Mouse (Mus musculus) liver, embryonic 15.5 days (tissue): ENCODE results near the gene Gm44503. TPM values are rescaled to one million over a fixed set of nuclear protein-coding genes. Genes with fewer than 3 reads are reported as not detected.
A peak's percentile ranks its signal among the peaks of the same experiment; 100 is the strongest.

ENCODE experiments used
- ATAC-seq: fragments of 200-750 bp; cut with Nextera tagmentation; 2 replicates; pipeline ENCODE4 v1.8.0; 2017; ENCODE audit warnings: moderate number of reproducible peaks, mild to moderate bottlenecking, moderate library complexity; ENCODE audit not compliant: insufficient read depth
- H3K27ac ChIP-seq: fragments of 300-500 bp; sonication (generic); replicated peaks from 2 replicates; pipeline ENCODE4 v1.5.1; 2015; ENCODE audit warnings: mild to moderate bottlenecking, inconsistent platforms
- H3K27me3 ChIP-seq: fragments of 300-500 bp; sonication (generic); 2 replicates; pipeline ENCODE4 v1.6.1; 2015; ENCODE audit warnings: mild to moderate bottlenecking, inconsistent platforms
- H3K36me3 ChIP-seq: fragments of 300-500 bp; sonication (generic); replicated peaks from 2 replicates; pipeline ENCODE4 v1.6.1; 2015; ENCODE audit warnings: moderate library complexity, mild to moderate bottlenecking, inconsistent platforms
- H3K4me1 ChIP-seq: fragments of 300-500 bp; sonication (generic); replicated peaks from 2 replicates; pipeline ENCODE4 v1.6.1; 2015; ENCODE audit warnings: inconsistent platforms
- H3K4me2 ChIP-seq: fragments of 300-500 bp; sonication (generic); 2 replicates; pipeline ENCODE4 v1.6.1; 2015; ENCODE audit warnings: moderate library complexity, mild to moderate bottlenecking, inconsistent platforms
- H3K4me3 ChIP-seq: fragments of 300-500 bp; sonication (generic); replicated peaks from 2 replicates; pipeline ENCODE4 v1.5.1; 2015; ENCODE audit warnings: mild to moderate bottlenecking, inconsistent platforms
- H3K9ac ChIP-seq: fragments of 300-500 bp; sonication (generic); 2 replicates; pipeline ENCODE4 v1.6.1; 2015; ENCODE audit warnings: moderate library complexity, mild to moderate bottlenecking, inconsistent platforms
- H3K9me3 ChIP-seq: fragments of 300-500 bp; sonication (generic); replicated peaks from 2 replicates; pipeline ENCODE4 v1.6.1; 2016; ENCODE audit warnings: inconsistent platforms
- WGBS: fragments of 180-500 bp; shearing (Covaris S2); methylation state at CpG from one replicate; pipeline ENCODE4 v1.1.7; 2015; ENCODE audit warnings: mixed read lengths; ENCODE audit not compliant: insufficient replicate concordance; 5-methylcytosine and 5-hydroxymethylcytosine counted together
- polyA plus RNA-seq: library from polyadenylated mRNA; unstranded; fragments of >200 nt; fragmentation: Nextera tagmentation; extraction: Ambion mirVana; gene quantifications from 2 replicates; pipeline ENCODE4 v1.2.1, GENCODE M21; 2015

The Gm44503 gene
- polyA plus RNA-seq, 1 experiment from 2014 or later: not detected

DNA sequence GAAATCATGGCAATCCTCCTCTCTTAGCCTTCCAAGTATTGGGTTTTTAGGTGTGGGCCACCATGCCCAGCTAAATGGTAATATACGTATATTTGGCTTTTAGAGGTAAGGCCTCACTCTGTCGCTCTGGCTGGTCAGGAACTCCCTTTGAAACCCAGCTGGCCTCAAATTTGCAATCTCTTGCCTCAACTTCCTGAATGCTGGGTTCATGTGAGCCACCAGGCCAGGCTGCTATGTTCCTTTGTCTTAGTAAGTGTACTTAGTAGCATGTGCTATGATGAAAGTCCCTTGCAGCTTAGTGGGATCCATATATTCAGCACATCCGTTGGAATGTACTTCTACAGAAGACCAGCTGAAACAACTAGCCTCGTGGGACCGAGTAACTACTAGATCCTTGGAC is 16.1 kb downstream of the Gm44503 start:
- Histone ChIP-seq H3K27ac (peak overlapping the region; percentile 21; the same call in 1 of the 2 replicates), H3K4me1 (no peaks in the 10 kb centered on the region), H3K9me3 (no peaks in the 10 kb centered on the region), H3K27me3 (no peaks in the 10 kb centered on the region), H3K9ac (no peak overlapping the region), H3K36me3 (no peaks in the 10 kb centered on the region), H3K4me3 (no peak overlapping the region), H3K4me2 (no peak overlapping the region)
- WGBS: 59% methylated on average over 5 of the region's 5 CpGs
- no peak for ATAC-seq

DNA sequence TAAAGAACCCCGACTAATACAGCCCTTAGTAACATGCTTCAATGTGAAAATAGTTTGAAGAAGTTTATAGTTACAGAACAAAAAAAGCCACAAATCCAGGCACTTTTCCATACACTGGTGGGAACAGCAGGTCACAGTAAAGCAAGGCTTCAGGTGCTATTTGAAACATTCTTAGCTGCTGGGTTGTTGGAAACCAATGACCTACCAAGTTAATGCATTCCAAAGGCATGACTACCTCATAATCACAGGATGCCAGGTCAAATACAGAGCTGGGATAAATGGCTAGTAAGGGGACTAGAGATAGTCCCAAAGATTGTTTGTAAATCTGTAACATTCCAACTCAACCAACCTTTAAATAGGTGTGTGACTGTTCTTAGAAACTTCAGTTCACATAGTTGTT is 16.6 kb downstream of the Gm44503 start:
- H3K4me1 ChIP-seq: no peaks in the 10 kb centered on the region
- no peaks in the 10 kb centered on the region for H3K36me3 ChIP-seq
- H3K4me2 ChIP-seq: no peak overlapping the region
- no peaks in the 10 kb centered on the region for H3K27me3 ChIP-seq
- no peak for ATAC-seq
- no peak overlapping the region for H3K9ac ChIP-seq
- H3K9me3 ChIP-seq: no peaks in the 10 kb centered on the region
- no peak overlapping the region for H3K27ac ChIP-seq
- no peak overlapping the region for H3K4me3 ChIP-seq
- 48% methylated on average over 1 of the region's 1 CpGs for WGBS

GRCm38 (mm10) chr9:72983066-72983465 is 24.4 kb downstream of the Gm44503 start:
- H3K4me1 ChIP-seq: peaks cover 15% of the 10 kb centered on the region
- H3K9me3 ChIP-seq: no peaks in the 10 kb centered on the region
- ATAC-seq: no peak
- H3K4me3 ChIP-seq: no peak overlapping the region
- 54% methylated on average over 2 of the region's 2 CpGs for WGBS
- no peak overlapping the region for H3K27ac ChIP-seq
- H3K36me3 ChIP-seq: no peaks in the 10 kb centered on the region
- 0 out of 2 replicates have a peak, but pooled peaks cover 2% of the 10 kb centered on the region for H3K27me3 ChIP-seq
- no peak overlapping the region for H3K4me2 ChIP-seq
- H3K9ac ChIP-seq: no peak overlapping the region

DNA sequence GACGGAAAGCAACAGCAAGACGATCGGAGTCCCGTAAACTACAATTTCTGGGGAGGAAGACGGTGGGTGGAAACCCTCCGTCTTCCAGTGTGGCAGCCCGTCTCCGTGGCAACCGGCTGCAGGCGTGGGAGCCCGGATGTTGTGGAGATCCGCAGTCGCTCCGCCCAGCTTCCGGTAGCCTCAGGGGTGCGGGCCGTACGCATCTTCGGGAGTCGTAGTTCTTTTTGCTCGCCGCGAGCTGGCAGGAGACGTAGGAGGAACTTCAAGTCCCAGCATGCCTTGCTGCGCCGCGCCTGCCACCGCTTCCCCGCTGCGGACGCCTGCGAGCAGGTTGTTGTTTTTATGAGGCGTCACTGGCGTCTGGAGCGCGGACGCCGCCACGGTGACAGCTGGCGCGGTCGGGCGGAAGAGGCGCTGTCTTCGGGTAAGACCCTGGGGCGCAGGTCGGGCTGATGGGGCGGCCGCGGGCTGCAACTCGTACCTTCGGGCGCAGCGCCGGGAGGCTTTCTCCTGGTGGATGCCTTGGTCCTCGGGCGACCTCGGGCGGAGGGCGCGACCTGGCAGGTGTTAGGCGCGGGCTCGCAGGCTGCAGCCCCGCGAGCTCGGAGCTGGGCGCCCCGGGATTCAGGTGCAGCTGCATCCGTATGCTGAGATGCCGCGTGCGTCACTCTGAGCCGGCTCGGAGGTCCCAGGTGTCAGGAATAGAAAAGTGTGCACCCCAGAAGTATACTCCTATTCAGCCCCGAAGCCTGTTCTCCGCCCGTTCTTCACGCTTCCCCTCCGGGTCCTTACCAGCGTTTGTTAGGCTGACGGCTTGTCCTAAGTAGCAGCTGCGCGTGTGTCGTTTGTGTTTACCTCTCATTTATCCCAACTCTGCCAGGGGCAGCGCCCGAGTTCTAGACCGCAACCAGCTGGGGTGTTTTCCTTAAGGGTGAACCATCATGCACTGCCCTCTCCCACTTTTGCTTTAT is 26.9 kb downstream of the Gm44503 start, which contains the start of the genes Ccpg1os and Ccpg1:
Gene Ccpg1os, minus strand, starts transcription at position 133 of the 971 bp plus-strand sequence.
Gene Ccpg1, plus strand, starts transcription at position 180 of the 971 bp plus-strand sequence.
- under 1% methylated on average over 88 of the region's 88 CpGs for whole genome bisulfite sequencing
- 0 out of 2 replicates have a peak, but pooled peaks cover 2% of the 10 kb centered on the region for H3K27me3 ChIP-seq
- ATAC-seq: peak; percentile 99

GRCm38 (mm10) chr9:72987703-72988102 is 29.1 kb downstream of the Gm44503 start:
- no peak overlapping the region for H3K27ac ChIP-seq
- no peaks in the 10 kb centered on the region for H3K36me3 ChIP-seq
- H3K9ac ChIP-seq: no peak overlapping the region
- H3K4me2 ChIP-seq: no peak overlapping the region
- H3K4me1 ChIP-seq: peaks cover 27% of the 10 kb centered on the region
- no peak overlapping the region for H3K4me3 ChIP-seq
- 44% methylated on average over 3 of the region's 3 CpGs for WGBS
- ATAC-seq: no peak
- 0 out of 2 replicates have a peak, but pooled peaks cover 2% of the 10 kb centered on the region for H3K27me3 ChIP-seq
- H3K9me3 ChIP-seq: no peaks in the 10 kb centered on the region

More for the DNA sequence above, 26.9 kb downstream of the Gm44503 start, which contains the start of the genes Ccpg1os and Ccpg1:
- H3K9me3 ChIP-seq: no peaks in the 10 kb centered on the region
- peak within 1 kb of the TSS; percentile 88 for H3K27ac ChIP-seq
- H3K4me3 ChIP-seq: peak within 1 kb of the TSS; percentile 93
- H3K4me2 ChIP-seq: peak within 1 kb of the TSS; percentile 94
- no peaks in the 10 kb centered on the region for H3K36me3 ChIP-seq
- H3K9ac ChIP-seq: peak within 1 kb of the TSS; percentile 79
- peaks cover 22% of the 10 kb centered on the region for H3K4me1 ChIP-seq

DNA sequence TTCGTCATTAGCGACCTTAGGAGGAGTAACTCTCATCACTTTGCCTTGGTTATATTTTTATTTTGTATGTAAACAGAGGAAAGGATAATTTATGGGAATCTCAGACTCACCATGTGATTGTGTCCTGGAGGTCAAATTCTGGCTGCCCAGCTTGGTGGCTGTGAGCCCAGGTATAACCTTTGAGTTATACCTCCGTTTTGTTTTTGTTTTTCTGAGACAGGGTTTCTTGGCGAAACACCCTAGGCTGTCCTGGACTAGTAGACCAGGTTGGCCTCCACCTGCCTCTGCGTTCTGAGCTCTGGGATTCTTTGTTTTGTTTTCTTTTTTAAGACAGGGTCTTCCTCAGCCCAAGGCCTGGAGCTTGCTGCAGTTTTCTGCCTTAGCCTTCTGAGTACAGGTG is 30.1 kb downstream of the Gm44503 start:
- Histone ChIP-seq H3K9ac (no peak overlapping the region), H3K4me3 (no peak overlapping the region), H3K27me3 (0 out of 2 replicates have a peak, but pooled peaks cover 2% of the 10 kb centered on the region), H3K27ac (no peak overlapping the region), H3K9me3 (no peaks in the 10 kb centered on the region), H3K4me2 (no peak overlapping the region), H3K4me1 (peaks cover 27% of the 10 kb centered on the region), H3K36me3 (no peaks in the 10 kb centered on the region)
- 76% methylated on average over 5 of the region's 5 CpGs for WGBS
- no peak for ATAC-seq

GRCm38 (mm10) chr9:72991420-72991819 is 32.8 kb downstream of the Gm44503 start:
- Histone ChIP-seq H3K4me1 (peaks cover 14% of the 10 kb centered on the region), H3K9me3 (no peaks in the 10 kb centered on the region), H3K4me3 (no peak overlapping the region), H3K36me3 (no peaks in the 10 kb centered on the region), H3K9ac (no peak overlapping the region), H3K27me3 (0 out of 2 replicates have a peak, but pooled peaks cover 2% of the 10 kb centered on the region), H3K4me2 (no peak overlapping the region), H3K27ac (no peak overlapping the region)
- no peak for ATAC-seq
- WGBS: 78% methylated on average over 2 of the region's 2 CpGs

GRCm38 (mm10) chr9:72992576-72992975 is 33.9 kb downstream of the Gm44503 start:
- Histone ChIP-seq H3K9ac (no peak overlapping the region), H3K4me2 (no peak overlapping the region), H3K27ac (no peak overlapping the region), H3K9me3 (no peaks in the 10 kb centered on the region), H3K36me3 (no peaks in the 10 kb centered on the region), H3K4me1 (peaks cover 11% of the 10 kb centered on the region; the same call in 1 of the 2 replicates), H3K27me3 (no peaks in the 10 kb centered on the region), H3K4me3 (no peak overlapping the region)
- ATAC-seq: no peak
- 67% methylated on average over 5 of the region's 5 CpGs for WGBS

DNA sequence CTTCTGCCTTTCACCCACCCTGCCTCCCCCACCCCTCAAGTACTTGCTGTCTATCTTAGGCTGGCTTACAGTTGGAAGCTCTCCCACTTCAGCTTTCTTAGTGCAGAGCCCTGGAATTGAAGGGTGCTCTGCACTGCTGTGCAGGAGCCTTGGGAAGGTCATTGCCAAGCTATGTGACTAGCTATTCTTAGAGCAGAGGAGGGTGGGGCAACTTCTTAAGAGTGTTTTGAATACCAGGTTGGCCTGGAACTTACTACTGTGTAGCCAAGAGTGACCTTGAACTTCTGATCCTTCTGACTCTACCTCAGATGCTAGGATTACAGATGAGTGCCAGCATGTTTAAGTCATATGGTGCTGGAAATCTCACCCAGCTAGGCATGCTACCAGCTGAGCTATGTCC is 37.5 kb downstream of the Gm44503 start:
- Histone ChIP-seq H3K4me3 (no peak overlapping the region), H3K9ac (no peak overlapping the region), H3K9me3 (no peaks in the 10 kb centered on the region), H3K36me3 (no peaks in the 10 kb centered on the region), H3K27me3 (no peaks in the 10 kb centered on the region), H3K4me1 (peaks cover under 1% of the 10 kb centered on the region; the same call in 1 of the 2 replicates), H3K27ac (no peak overlapping the region), H3K4me2 (no peak overlapping the region)
- ATAC-seq: no peak

DNA sequence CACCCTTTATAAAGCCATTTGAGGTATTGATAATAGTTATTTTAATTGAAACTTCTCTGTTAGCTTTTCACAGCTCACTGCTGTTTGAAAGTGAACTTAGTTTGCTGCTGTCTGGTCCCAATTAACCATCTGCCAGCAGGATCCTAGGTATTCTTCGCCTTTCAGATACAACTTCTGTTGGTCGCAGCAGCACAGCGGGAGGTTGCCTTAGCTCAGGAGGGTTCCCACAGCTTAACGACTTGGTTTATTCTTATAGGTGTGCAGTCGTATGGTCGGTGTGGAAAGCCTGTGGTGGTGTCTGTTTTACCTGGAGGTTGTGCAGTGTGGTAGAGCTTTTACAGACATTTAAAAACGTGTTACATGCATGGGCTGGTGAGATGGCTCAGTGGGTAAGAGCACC is 38.2 kb downstream of the Gm44503 start:
- H3K4me2 ChIP-seq: no peak overlapping the region
- no peaks in the 10 kb centered on the region for H3K36me3 ChIP-seq
- no peak overlapping the region for H3K9ac ChIP-seq
- H3K4me1 ChIP-seq: no peaks in the 10 kb centered on the region
- no peaks in the 10 kb centered on the region for H3K9me3 ChIP-seq
- no peak overlapping the region for H3K4me3 ChIP-seq
- no peaks in the 10 kb centered on the region for H3K27me3 ChIP-seq
- no peak overlapping the region for H3K27ac ChIP-seq
- no peak for ATAC-seq
- 64% methylated on average over 7 of the region's 7 CpGs for WGBS

DNA sequence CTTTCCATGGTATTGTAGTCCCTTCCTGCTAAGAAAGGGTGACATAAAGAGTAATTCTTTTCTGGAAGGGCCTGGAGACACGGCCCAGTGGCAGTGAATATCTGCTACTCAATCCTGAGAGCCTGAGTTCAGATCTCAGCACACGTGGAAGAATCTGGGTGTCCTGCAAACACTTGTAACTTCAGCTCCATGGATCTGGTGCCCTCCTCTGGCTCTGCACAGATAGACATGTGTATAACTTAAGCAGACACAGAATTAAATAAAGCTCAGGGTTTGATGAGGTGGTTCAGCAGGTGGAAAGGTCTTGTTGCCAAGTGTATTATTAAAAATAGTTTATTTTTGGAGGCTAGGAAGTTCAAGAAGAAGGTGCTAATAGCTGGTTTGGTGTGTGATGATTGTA is 41.8 kb downstream of the Gm44503 start:
- ATAC-seq: no peak
- Histone ChIP-seq H3K36me3 (no peaks in the 10 kb centered on the region), H3K4me1 (no peaks in the 10 kb centered on the region), H3K4me2 (no peak overlapping the region), H3K27me3 (no peaks in the 10 kb centered on the region), H3K9ac (no peak overlapping the region), H3K4me3 (no peak overlapping the region), H3K9me3 (no peaks in the 10 kb centered on the region), H3K27ac (no peak overlapping the region)
- 48% methylated on average over 2 of the region's 2 CpGs for WGBS
